Mouse (Mus musculus): ENCODE measurements around the gene Ms4a4c.

DNA sequence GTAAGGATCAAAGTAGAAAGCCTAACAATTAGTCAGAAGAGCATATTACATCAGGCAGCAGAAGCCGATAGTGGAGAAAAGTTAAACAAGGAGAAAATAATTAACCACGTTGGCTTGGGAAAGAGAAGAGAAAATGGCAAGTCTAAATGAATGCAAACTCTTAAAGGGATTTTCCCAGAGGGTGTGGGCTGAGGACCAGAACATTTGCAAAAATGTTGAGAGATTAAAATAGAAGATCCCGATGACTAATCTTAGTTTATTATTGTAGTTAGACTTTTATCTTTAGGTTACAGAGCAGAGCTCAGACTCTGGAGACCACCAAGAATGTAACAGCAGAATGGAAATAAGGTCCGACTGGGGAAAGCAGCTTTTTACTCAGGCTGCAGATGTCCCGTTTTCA, 61.9 kb downstream of the Ms4a4c start:
- no peak for TF ChIP-seq CTCF (IDR thresholded peaks at IDR 0.05; ENCODE audit: low read depth)
- TF ChIP-seq EP300 (IDR thresholded peaks at IDR 0.05; ENCODE audit: low read depth): no peak

All from heart, postnatal 0 days (tissue).